ENCODE assay signal across 8 mouse cellular contexts in genomic region chr10:40416944-40417343, GRCm38 (mm10).
DNase-seq lines count a peak whose midpoint lies in the region; ATAC-seq lines count a peak whose summit lies in the region.

No protein-coding gene starts in this region.

- H3K4me1 ChIP-seq in forebrain, embryonic 14.5 days (ENCODE audit: control insufficient read depth, insufficient read depth, low read length), result peaks cover 6% of the 10 kb centered on the region; the same call in 1 of the 2 replicates
- H3K4me1 ChIP-seq in forebrain, embryonic 11.5 days (replicated peaks; ENCODE audit: control insufficient read depth, insufficient read depth, low read length), result no peaks in the 10 kb centered on the region

- H3K4me3 ChIP-seq in forebrain, embryonic 14.5 days (ENCODE audit: low read depth, low read length), result no peak overlapping the region
- H3K4me3 ChIP-seq in forebrain, embryonic 11.5 days (ENCODE audit: low read depth, low read length), result no peak overlapping the region

- 70% methylated on average over 7 of the region's 7 CpGs for WGBS in forebrain, embryonic 14.5 days
- WGBS in forebrain, embryonic 11.5 days, result 85% methylated on average over 7 of the region's 7 CpGs

- no peak overlapping the region for H3K9ac ChIP-seq in forebrain, embryonic 14.5 days (ENCODE audit: low read length)
- no peak overlapping the region for H3K9ac ChIP-seq in forebrain, embryonic 11.5 days (ENCODE audit: low read length)

- H3K4me2 ChIP-seq in forebrain, embryonic 14.5 days (ENCODE audit: low read length), result no peak overlapping the region
- H3K4me2 ChIP-seq in forebrain, embryonic 11.5 days (ENCODE audit: low read depth, low read length, severe bottlenecking), result no peak overlapping the region

- no peak overlapping the region for H3K27ac ChIP-seq in forebrain, embryonic 14.5 days (ENCODE audit: low read depth, low read length)
- no peak overlapping the region for H3K27ac ChIP-seq in forebrain, embryonic 11.5 days (ENCODE audit: low read depth, low read length)

- ATAC-seq in forebrain, embryonic 14.5 days, result no peak
- no peak for ATAC-seq in forebrain, embryonic 11.5 days (replicated peaks; ENCODE audit: low FRiP score)

- peak; percentile 54 for DNase-seq in forebrain, embryonic 14.5 days (ENCODE audit: low spot score)
- DNase-seq in forebrain, embryonic 11.5 days (ENCODE audit: low spot score), result no peak
- DNase-seq in 3134 (ENCODE audit: extremely low read depth, insufficient read length, low spot score), result peak; percentile 70
- peak; percentile 71 for DNase-seq in cerebellum, adult 9-11 months
- DNase-seq in kidney, adult 9 months, result peak; percentile 67
- DNase-seq in lung, postnatal 25 days (ENCODE audit: low spot score), result peak; percentile 36
- DNase-seq in thymus, postnatal 0 days (ENCODE audit: low spot score), result no peak
- DNase-seq in liver, result no peak

- no peaks in the 10 kb centered on the region for H3K27me3 ChIP-seq in forebrain, embryonic 14.5 days (replicated peaks; ENCODE audit: control insufficient read depth, insufficient read depth, low read length)
- no peaks in the 10 kb centered on the region for H3K27me3 ChIP-seq in forebrain, embryonic 11.5 days (ENCODE audit: control insufficient read depth, insufficient read depth, low read length)

- H3K9me3 ChIP-seq in forebrain, embryonic 14.5 days (replicated peaks; ENCODE audit: control insufficient read depth, low read length), result no peaks in the 10 kb centered on the region
- no peaks in the 10 kb centered on the region for H3K9me3 ChIP-seq in forebrain, embryonic 11.5 days (ENCODE audit: control insufficient read depth, low read length)

- no peaks in the 10 kb centered on the region for H3K36me3 ChIP-seq in forebrain, embryonic 14.5 days (ENCODE audit: control insufficient read depth, insufficient read depth, low read length)
- no peaks in the 10 kb centered on the region for H3K36me3 ChIP-seq in forebrain, embryonic 11.5 days (ENCODE audit: control insufficient read depth, insufficient read depth, low read length)

Comparison
In these comparisons a context has a peak if more than half of its experiments do, and no peak if none do; other contexts are left out.
1. DNase-seq: peak in forebrain, embryonic 14.5 days (single experiment), 3134 (single experiment), cerebellum, adult 9-11 months (single experiment), kidney, adult 9 months (single experiment) and lung, postnatal 25 days (single experiment); none in forebrain, embryonic 11.5 days (single experiment), thymus, postnatal 0 days (single experiment) and liver (single experiment).